Mouse (Mus musculus) CD8-positive naive resting alpha-beta T cell, adult 57 days (primary cell): ENCODE data around the gene Taldo1. TPM values are rescaled to one million over a fixed set of nuclear protein-coding genes. Genes with fewer than 3 reads are reported as not detected.

Experiments used
- total RNA-seq: library from RNA; stranded (reverse); gene quantifications from one replicate; pipeline ENCODE4 v1.2.4, GENCODE M21; 2023

Gene Taldo1
- total RNA-seq = 97.8 TPM

DNA sequence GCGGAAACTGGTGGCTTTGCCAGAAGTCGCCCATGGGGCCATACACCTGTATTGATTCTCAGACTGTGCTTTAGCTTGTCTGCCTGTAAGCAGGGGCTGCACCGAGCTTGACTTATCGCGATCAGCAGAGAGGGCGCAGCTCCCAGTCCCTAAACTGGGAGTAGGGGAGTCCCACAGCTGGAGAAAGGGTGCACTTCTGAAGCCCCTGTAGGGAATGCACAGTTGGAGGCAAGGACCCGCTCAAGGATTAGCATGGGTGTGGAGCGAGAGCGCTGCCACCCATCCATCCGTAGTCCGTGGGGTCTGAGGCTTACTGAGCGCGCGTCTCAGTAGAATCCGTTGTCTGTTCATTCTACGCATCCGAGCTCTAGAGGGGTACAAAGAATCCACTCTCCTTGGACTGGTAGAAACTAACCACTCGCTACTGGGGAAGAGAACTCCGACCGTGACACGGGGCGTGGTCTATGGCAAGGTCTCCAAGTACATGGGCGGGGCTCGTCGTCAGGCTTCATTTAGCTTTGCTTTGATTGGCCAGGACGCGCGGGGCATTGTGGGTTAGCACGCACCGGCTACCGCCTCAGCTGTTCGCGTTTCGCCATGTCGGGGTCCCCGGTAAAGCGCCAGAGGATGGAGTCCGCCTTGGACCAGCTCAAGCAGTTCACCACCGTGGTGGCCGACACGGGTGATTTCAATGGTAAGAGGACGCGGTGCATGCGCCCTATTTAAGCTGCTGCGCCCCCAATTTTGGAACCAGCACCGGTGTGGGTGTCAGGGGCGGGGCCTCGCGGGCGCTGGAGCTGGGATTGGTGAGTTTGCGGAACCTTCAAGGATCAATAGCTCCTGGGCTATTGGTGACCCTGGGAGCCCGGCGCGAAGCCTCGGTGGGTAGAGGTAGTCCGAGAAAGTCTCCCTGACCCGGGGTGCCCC lies at the start of gene Taldo1:
TSS of gene Taldo1 (plus strand) at position 575 of the 927 bp plus-strand sequence.

DNA sequence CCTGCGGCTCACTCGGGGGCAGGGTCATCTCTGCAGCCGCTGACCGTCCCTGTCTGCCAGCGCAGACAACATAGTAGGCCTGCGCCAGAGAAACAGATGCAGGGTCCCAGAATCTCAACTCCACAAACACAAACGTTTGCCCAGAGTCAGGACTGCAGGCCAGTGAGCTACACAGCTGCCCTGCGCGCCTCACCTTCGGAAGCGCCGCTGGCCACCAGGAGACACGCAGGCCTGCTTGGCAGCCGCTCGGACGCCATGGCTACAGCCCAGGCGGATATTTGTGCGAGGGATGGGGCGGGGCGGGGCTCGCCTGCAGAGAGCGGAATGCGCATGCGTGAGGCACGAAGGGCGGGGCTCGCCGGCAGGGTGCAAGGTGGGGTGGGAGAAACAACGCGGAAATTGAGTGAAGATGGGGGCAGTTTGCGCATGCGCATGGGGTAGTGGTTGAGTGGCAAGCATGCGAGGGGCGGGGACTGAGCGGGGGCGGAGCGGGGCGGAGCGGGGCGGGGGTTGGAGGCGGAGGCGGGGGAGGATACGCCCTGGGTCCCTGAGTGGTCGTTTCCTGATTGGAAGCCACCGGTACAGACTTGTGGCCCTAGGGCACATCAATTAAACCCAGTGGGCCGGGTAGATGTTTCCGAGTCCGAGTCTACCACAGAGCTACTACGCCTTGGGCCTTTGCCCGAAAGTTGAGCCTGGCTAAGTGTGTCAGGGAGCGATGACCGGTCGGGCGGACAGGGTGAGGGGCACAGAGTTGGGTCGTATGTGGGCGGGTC lies 22.0 kb downstream of the Taldo1 start, which contains the start of gene Gatd1:
TSS of gene Gatd1 (minus strand) at position 328 of the 776 bp plus-strand sequence.

DNA sequence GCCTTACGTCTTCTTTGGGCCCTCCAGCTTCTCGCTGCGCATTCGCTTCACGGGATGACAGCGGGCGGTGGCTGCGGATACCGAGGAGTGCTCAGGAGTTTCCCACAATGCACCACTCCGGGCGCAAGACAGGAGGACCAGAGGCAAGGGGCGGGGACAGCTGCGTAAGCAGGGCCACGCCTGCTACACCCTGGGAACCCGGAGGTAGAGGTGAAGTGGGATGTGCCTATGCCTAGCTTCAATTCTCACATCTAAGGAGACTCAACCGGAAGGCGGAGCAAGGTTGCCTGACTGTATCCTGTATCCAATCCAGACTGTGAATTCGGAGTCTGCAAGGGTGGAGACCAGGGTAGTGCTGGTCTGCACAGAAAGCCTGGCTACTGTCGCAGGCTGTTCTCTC lies 37.3 kb downstream of the Taldo1 start, which contains the start of gene Cend1:
TSS of gene Cend1 (minus strand) at position 182 of the 400 bp plus-strand sequence.

DNA sequence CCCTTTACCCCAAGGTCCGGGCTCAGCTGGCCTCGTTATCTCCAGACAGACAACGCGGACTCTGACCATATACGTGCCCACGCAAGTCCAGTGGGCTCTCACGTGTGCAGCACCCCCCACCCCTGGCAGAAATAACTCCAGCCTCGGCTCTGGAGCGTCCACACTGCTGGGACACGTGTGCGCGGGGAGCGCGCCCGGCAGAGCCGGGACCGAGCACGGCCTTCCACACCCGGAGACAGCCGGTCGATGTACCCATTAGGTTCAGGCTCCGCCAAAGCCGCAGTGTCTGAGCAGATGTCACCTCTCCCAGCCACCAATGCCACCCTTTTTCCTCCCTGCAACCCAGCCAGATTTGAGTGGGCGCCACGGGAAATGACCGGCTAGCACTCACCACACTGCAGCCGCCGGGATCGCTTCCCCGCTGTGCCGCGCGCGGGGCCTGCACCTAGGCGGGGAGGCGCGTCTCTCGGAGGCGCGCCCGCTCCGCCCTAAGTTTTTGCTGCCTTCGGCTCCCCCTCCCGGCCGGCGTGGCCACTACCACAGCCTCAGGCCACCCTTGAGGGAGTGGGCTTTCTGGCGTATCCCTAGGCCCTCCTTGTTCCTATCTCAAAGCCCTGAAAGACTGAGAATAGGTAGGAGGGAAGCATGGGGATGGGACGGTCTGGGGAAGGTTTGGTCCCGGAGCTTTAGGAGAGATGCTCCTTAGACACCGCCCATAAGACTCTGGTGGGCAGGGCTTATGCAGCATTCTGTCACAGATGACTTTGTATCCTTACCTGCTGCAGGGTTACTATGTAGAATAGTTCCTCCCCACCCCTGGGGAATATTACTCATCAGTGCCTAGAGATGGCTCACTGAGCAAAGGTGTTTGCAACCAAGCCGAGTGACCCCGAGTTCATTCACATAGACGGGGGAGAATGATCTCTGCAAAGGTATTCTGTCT lies 45.5 kb downstream of the Taldo1 start, which contains the start of gene Slc25a22:
TSS of gene Slc25a22 (minus strand) at position 715 of the 943 bp plus-strand sequence.

DNA sequence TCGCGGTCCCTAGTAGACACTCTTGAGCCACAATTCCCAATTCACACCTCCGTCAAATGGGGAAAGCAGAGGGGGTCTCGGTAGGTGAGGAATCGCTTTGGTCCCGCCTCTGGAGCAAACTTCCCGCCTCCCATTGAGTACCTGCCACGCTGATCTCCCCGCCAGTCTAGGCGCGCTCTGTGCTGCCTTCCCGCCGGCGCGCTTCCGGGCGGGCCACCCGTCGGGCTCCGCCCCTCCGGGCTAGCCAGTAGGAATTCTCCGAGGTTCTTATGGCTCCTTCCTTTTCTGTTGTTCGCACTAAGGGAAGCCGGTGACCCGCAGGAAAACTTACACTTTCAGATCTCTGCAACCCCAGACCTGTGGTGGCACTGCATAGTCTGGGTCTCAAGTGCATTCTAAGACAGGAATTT lies 51.8 kb downstream of the Taldo1 start, which contains the start of gene Pidd1:
TSS of gene Pidd1 (minus strand) at position 198 of the 410 bp plus-strand sequence.

DNA sequence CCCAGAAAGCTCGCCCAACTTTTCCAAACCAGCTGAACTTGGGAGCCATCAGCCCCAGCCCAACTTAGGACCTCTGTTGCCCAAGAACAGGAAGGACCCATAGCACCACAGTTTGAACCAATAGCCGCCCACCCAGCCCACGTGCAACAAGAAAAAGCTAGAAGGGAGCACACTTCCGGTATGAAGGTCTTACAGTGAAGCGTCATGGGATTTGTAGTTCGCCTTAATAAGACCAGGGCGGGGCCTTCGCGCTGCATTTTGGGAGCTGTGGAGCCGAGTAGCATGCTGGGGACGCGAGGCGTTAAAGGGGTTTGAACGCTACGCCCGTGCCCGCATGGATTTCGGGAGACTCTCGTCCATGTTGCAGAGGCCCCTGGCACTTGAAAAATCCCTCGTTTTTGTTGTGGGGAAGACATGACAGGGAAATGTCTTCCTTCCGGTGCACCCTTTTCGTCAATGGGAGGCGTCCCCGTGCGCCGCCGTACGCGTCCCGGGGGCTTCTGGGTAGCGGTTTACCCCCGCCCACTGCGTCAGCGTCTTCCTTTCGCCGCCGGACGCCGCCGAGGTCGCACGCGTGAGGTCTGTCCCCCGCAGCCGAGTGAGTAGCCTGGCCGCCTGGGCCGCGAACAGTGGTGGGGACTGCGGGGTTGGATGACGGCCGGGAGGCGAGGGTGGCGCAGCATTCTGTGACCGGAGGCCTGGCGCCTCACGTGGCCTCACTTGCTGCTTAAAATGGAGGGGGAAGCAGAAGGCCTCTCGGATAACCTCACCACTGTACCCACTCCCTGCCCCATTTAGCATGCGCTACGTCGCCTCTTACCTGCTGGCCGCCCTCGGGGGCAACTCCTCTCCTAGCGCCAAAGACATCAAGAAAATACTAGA lies 55.4 kb downstream of the Taldo1 start, which contains the start of gene Rplp2:
TSS of gene Rplp2 (plus strand) at position 261 of the 882 bp plus-strand sequence.

Other genes with a start within 250 kb of the Taldo1 start
- gene Rnh1, start 219.3 kb upstream of the Taldo1 start, total RNA-seq = 37.7 TPM
- gene Hras, start 198.2 kb upstream of the Taldo1 start, total RNA-seq = 33.2 TPM
- 4.7 TPM for gene Lrrc56, start 198.0 kb upstream of the Taldo1 start, total RNA-seq
- gene Lmntd2, start 178.1 kb upstream of the Taldo1 start, total RNA-seq = 2.5 TPM
- gene Rassf7, start 176.3 kb upstream of the Taldo1 start, total RNA-seq = 8.1 TPM
- gene Phrf1, start 163.4 kb upstream of the Taldo1 start, total RNA-seq = 157 TPM
- gene Irf7, start 125.7 kb upstream of the Taldo1 start, total RNA-seq = 57.4 TPM
- not detected for gene Cdhr5, start 115.4 kb upstream of the Taldo1 start, total RNA-seq
- gene Sct, start 113.1 kb upstream of the Taldo1 start, total RNA-seq = not detected
- not detected for gene Drd4, start 100.2 kb upstream of the Taldo1 start, total RNA-seq
- gene Deaf1, start 64.5 kb upstream of the Taldo1 start, total RNA-seq = 58.1 TPM
- gene Tmem80, start 64.5 kb upstream of the Taldo1 start, total RNA-seq = 20.9 TPM
- not detected for gene Eps8l2, start 53.3 kb upstream of the Taldo1 start, total RNA-seq
- gene Gatd1, start 21.9 kb downstream of the Taldo1 start, total RNA-seq = 31.1 TPM
- not detected for gene Cend1, start 37.3 kb downstream of the Taldo1 start, total RNA-seq
- gene Slc25a22, start 45.7 kb downstream of the Taldo1 start, total RNA-seq = 67.0 TPM
- gene Pidd1, start 51.8 kb downstream of the Taldo1 start, total RNA-seq = 5.7 TPM
- 3,653 TPM for gene Rplp2, start 55.2 kb downstream of the Taldo1 start, total RNA-seq
- 53.0 TPM for gene Pnpla2, start 63.0 kb downstream of the Taldo1 start, total RNA-seq
- gene Cracr2b, start 68.9 kb downstream of the Taldo1 start, total RNA-seq = 1.0 TPM
- gene Cd151, start 75.2 kb downstream of the Taldo1 start, total RNA-seq = 6.8 TPM
- gene Polr2l, start 82.9 kb downstream of the Taldo1 start, total RNA-seq = 16.4 TPM
- gene Tspan4, start 83.0 kb downstream of the Taldo1 start, total RNA-seq = 0.95 TPM
- gene Chid1, start 147.7 kb downstream of the Taldo1 start, total RNA-seq = 23.3 TPM
- gene Ap2a2, start 170.0 kb downstream of the Taldo1 start, total RNA-seq = 41.1 TPM